Mouse (Mus musculus) G1E (cell line): ENCODE data around the gene Cradd. TPM values are rescaled to one million over a fixed set of nuclear protein-coding genes. Genes with fewer than 3 reads are reported as not detected.

ENCODE experiments used
- ATAC-seq: 2 replicates; pipeline ENCODE4 v1.8.0; 2016; ENCODE audit warnings: mild to moderate bottlenecking; ENCODE audit not compliant: insufficient number of reproducible peaks, poor library complexity, low FRiP score, severe bottlenecking; ENCODE audit errors: extremely low read depth
- DNase-seq: peaks from one replicate; pipeline ENCODE4 v3.0.0; 2012; ENCODE audit warnings: low spot score
- H3K27me3 ChIP-seq: 2 replicates; pipeline ENCODE4 v1.6.1; 2012; ENCODE audit warnings: mild to moderate bottlenecking, low read length, inconsistent platforms; ENCODE audit not compliant: insufficient read depth
- H3K36me3 ChIP-seq: replicated peaks from 2 replicates; pipeline ENCODE3; 2012; ENCODE audit warnings: mild to moderate bottlenecking, inconsistent platforms
- H3K4me1 ChIP-seq: 2 replicates; pipeline ENCODE4 v1.6.1; 2012; ENCODE audit warnings: low read depth, low read length, inconsistent platforms, mixed read lengths; ENCODE audit not compliant: insufficient read depth
- H3K4me3 ChIP-seq: 2 replicates; pipeline ENCODE4 v1.5.1; 2012; ENCODE audit warnings: low read depth, mild to moderate bottlenecking, inconsistent platforms, low read length, moderate library complexity, mixed read lengths
- H3K9me3 ChIP-seq: replicated peaks from 2 replicates; pipeline ENCODE4 v1.6.1; 2012; ENCODE audit warnings: inconsistent platforms
- CTCF ChIP-seq: IDR thresholded peaks from 2 replicates; pipeline ENCODE4 v1.5.1; 2012; ENCODE audit warnings: low read depth, low read length, inconsistent platforms, mixed read lengths
- GATA1 ChIP-seq: IDR thresholded peaks from 2 replicates; pipeline ENCODE4 v1.6.1; 2012; ENCODE audit warnings: borderline replicate concordance, low read length, inconsistent platforms, mixed read lengths
- GATA2 ChIP-seq: IDR thresholded peaks from 2 replicates; pipeline ENCODE4 v1.6.1; 2012; ENCODE audit warnings: low read depth, low read length, inconsistent platforms, borderline replicate concordance
- POLR2AphosphoS5 ChIP-seq: IDR thresholded peaks from 2 replicates; pipeline ENCODE4 v1.6.1; 2012; ENCODE audit warnings: low read depth, low read length, inconsistent platforms; ENCODE audit not compliant: insufficient replicate concordance
- TAL1 ChIP-seq: conservative IDR thresholded peaks from 2 replicates; pipeline ENCODE4 v1.6.1; 2012; ENCODE audit warnings: low read depth, low read length, inconsistent platforms, mixed read lengths
- polyA plus RNA-seq: library from polyadenylated mRNA; stranded (reverse); fragments of >175 nt; gene quantifications from 2 replicates; pipeline ENCODE4 v1.2.3, GENCODE M21; 2012
- total RNA-seq, 2 experiments: library from RNA; stranded (forward) in 1 of 2; stranded (reverse) in 1 of 2; fragments of 200-1000 nt in 1 of 2; fragments of >200 nt in 1 of 2; fragmentation: Nextera tagmentation in 1 of 2; gene quantifications; 2 replicates each; pipeline ENCODE4 v1.2.3; 2014 to 2017

Cradd gene
- total and polyA plus RNA-seq, 3 experiments, result 9.0 to 81.4 (median 22.5) TPM

DNA sequence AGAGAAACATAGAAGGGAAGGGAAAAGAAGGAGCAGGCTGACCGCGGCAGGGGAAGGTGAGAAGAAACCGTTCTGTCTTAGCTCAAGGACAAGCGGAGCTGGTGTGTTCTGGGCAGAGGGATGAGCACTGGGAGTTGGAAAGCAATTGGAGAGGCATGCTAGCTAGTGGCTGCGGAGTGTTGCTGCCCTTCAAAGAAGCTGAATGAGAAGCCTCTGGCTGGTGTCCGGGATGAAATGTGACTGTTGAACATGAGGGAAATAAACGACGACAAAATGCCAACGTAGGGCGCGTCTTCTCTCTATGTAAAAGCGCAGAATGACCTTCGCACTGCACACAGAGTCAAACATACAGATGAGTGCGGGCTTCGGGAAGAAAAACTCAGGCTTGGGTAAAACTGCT, 108.6 kb downstream of the Cradd start:
- ATAC-seq (no peak), DNase-seq (no peak)
- H3K4me1 ChIP-seq, result peaks cover 21% of the 10 kb centered on the region

DNA sequence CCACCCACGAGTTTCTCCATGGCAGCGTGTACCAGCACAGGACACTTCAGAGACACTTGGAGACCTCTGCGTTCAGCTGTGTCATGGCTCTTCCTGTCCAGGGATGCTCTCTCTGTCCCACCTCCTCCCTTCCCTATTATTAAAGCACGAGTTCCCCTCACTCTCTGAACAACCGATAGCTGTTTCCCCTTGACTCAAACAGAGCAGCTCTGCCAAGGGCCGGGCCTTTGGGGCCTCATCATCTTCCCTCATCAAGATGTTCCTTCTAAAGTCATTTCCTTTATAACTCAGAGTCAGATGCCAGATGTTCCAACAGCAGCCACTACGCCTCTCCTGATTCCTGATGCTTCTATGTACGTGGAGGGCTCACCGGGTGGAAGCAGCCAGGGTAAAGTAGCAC, 110.1 kb downstream of the Cradd start:
- Histone ChIP-seq H3K4me1 (peaks cover 26% of the 10 kb centered on the region), H3K4me3 (no peak overlapping the region), H3K9me3 (no peaks in the 10 kb centered on the region), H3K27me3 (peaks cover 2% of the 10 kb centered on the region; the same call in 1 of the 2 replicates), H3K36me3 (peaks cover 12% of the 10 kb centered on the region)
- no peak for ATAC-seq
- no peak for DNase-seq
- TF ChIP-seq CTCF, result no peak
- no peak for TF ChIP-seq GATA1
- no peak for TF ChIP-seq TAL1
- TF ChIP-seq POLR2AphosphoS5, result no peak
- no peak for TF ChIP-seq GATA2

More for the DNA sequence above, 108.6 kb downstream of the Cradd start:
- no peak overlapping the region for H3K4me3 ChIP-seq
- no peaks in the 10 kb centered on the region for H3K9me3 ChIP-seq
- H3K27me3 ChIP-seq, result peaks cover 5% of the 10 kb centered on the region; the same call in 1 of the 2 replicates
- peaks cover 15% of the 10 kb centered on the region for H3K36me3 ChIP-seq
- TF ChIP-seq TAL1 (no peak), POLR2AphosphoS5 (no peak), GATA1 (no peak)

DNA sequence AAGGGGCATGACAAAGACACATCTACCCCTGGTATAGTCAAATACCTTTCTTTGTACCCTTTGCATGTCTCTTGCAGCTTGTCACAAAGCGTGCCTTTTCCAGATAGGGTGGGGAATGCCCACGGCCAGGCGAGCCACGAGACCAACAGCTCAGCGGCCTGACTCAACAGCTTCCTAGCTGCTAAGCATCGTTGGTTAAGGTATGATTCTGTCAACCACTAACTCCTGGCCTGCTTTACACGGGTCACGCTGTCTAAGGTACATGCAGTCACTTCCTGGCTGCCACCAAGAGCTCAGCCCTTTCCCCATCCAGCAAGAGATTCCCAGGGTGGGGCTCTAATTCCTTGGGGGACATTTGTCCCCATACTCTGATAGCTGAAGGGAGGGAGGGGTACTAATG, 110.6 kb downstream of the Cradd start:
- peaks cover 25% of the 10 kb centered on the region for H3K4me1 ChIP-seq
- peaks cover 2% of the 10 kb centered on the region; the same call in 1 of the 2 replicates for H3K27me3 ChIP-seq
- H3K9me3 ChIP-seq, result no peaks in the 10 kb centered on the region
- TF ChIP-seq POLR2AphosphoS5 (no peak), CTCF (no peak), TAL1 (no peak), GATA1 (no peak), GATA2 (no peak)
- H3K36me3 ChIP-seq, result peaks cover 9% of the 10 kb centered on the region
- DNase-seq, result no peak
- H3K4me3 ChIP-seq, result no peak overlapping the region
- no peak for ATAC-seq

DNA sequence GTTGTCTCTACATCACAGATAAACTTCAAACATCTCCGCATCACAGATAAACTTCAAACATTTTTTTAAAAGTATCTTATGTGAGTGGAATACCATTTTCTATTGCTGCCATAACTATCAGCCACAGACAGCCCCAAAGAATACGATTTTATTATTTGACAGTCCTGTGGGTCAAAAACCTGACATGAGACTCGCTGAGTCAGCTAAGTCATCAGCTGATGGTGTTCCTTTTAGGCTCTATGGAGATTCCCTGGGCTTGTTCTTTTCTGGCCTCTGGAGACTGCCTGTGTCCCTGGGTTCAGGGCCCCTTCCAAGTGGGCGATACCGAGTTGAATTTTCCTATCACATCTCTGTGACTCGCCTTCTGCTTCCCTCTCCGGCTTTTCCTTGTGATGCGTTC, 112.3 kb downstream of the Cradd start:
- Histone ChIP-seq H3K9me3 (no peaks in the 10 kb centered on the region), H3K36me3 (peaks cover 7% of the 10 kb centered on the region), H3K4me1 (peaks cover 33% of the 10 kb centered on the region), H3K4me3 (no peak overlapping the region), H3K27me3 (no peaks in the 10 kb centered on the region)
- DNase-seq (no peak), ATAC-seq (no peak)
- TF ChIP-seq TAL1, result no peak
- no peak for TF ChIP-seq CTCF
- no peak for TF ChIP-seq GATA1
- TF ChIP-seq GATA2, result no peak
- no peak for TF ChIP-seq POLR2AphosphoS5

DNA sequence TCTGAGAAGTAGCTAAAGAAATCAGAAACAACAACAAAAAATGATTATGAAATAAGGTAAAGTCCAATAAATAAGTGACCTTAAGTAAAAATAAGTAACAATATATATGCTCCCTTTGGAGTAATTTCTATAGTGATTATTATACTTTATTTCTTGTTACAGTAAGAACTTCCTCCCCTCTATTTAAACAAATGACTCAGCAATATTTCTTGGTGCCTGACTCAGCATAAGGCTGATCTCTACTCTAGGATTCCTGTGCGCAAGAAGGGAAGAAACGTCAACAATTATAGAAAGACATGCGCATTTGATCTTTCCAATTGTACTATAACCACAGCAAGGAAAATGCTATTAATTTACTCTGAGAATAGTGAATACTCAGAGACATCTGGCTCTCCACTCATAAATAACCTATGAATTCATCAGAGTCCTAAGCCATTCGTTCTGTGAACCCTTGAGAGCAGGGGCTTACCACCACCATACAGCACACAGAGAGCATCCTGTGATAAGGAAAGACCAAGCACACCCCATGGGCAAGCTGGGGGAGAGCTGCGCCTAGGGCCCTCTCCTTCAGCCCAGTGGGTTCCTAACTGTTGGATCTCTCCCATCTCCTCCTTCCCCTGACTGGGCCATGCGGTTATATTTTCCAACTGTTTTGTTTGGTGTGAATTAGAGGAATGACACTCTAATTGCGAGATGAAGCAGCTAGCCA, 113.1 kb downstream of the Cradd start:
- DNase-seq (peak; percentile 50), ATAC-seq (peak; percentile 66)
- TF ChIP-seq CTCF (no peak), GATA2 (no peak), POLR2AphosphoS5 (no peak), TAL1 (no peak), GATA1 (no peak)
- Histone ChIP-seq H3K36me3 (peaks cover 7% of the 10 kb centered on the region), H3K4me3 (no peak overlapping the region), H3K9me3 (no peaks in the 10 kb centered on the region), H3K4me1 (peaks cover 33% of the 10 kb centered on the region), H3K27me3 (no peaks in the 10 kb centered on the region)

DNA sequence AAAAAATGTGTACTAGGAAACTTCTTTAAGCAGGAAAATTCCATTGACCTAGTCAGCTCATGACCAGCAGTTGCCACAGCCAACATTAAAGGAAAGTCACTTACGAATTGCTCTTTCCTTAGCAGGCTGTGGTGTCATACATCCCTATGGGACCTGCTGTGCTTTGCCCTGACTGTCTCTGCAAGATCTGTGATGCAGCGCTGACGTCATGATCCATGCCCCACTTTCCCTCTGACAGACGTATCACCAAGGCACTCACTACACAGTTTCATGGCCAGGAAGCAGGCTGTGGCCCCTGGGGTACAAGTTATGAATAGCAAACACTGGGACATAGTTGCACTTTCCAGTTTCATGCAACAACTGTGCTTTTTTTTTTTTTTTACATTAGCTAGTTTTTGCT, 113.8 kb downstream of the Cradd start:
- DNase-seq, result no peak
- Histone ChIP-seq H3K9me3 (no peaks in the 10 kb centered on the region), H3K36me3 (peaks cover 7% of the 10 kb centered on the region), H3K27me3 (no peaks in the 10 kb centered on the region), H3K4me1 (peaks cover 33% of the 10 kb centered on the region), H3K4me3 (no peak overlapping the region)
- ATAC-seq, result no peak
- TF ChIP-seq TAL1, result no peak
- TF ChIP-seq CTCF, result no peak
- no peak for TF ChIP-seq POLR2AphosphoS5
- TF ChIP-seq GATA2, result no peak
- no peak for TF ChIP-seq GATA1
